Mouse (Mus musculus): ENCODE measurements around the gene Actrt3.

DNA sequence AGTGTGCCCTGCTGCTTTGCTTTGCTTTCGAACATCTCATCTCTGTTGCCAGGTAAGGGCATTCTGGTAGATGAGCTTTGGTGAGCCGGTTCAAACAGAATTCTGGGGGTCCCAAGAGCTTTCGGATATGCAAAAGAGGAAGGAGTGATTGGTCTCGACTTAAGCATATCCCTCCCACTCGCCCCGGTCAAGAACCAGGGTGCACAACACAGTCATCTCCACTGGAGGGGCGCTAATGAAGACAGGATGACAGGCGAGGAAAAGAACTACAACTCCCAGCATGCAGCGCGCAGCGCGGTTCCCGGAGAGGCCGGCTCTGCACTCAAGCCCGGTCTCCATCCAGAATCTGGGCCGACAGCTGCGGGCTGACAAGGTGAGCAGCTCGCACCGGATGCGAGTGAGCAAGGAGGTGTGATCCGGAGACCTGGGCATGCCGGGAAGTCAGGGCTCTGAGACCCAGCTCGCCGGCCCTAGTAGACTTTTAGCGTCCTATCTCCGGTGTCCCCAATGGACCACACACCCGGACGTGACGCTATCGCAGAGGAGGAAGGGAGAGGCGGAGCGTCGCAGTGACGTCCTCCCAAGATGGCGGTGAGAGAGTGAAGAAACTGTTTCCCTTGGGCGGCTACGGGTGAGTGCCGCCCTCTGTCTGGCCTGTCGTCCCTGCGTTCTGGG, 2.5 kb upstream of the Actrt3 start, which contains the start of gene Mynn:
- no peak for TF ChIP-seq CTCF (IDR thresholded peaks at IDR 0.05; ENCODE audit: borderline replicate concordance, insufficient read depth, low read length)
- peak; percentile 84 for TF ChIP-seq POLR2A (IDR thresholded peaks at IDR 0.05; ENCODE audit: low read depth, low read length)

All from embryonic fibroblast, embryonic 13.5 days (primary cell).